Comparison of ENCODE assay signal across 8 mouse cellular contexts in genomic region chr9:101075091-101075581, GRCm38 (mm10). TPM values are rescaled to one million over a fixed set of nuclear protein-coding genes. Genes with fewer than 3 reads are reported as not detected.
DNase-seq lines count a peak whose midpoint lies in the region; ATAC-seq lines count a peak whose summit lies in the region.

No protein-coding gene starts in this region.

- ATAC-seq in liver, embryonic 16.5 days (ENCODE audit: low read depth) = no peak
- ATAC-seq in neural tube, embryonic 13.5 days (ENCODE audit: low read depth) = no peak
- ATAC-seq in activated CD4-positive, CD25-positive, alpha-beta regulatory T cell, adult 4 months = no peak

- peak overlapping the region; percentile 93 for H3K4me2 ChIP-seq in liver, embryonic 16.5 days (ENCODE audit: low read depth, low read length)
- H3K4me2 ChIP-seq in neural tube, embryonic 13.5 days = peak overlapping the region; percentile 92

- under 1% methylated on average over 25 of the region's 25 CpGs for WGBS in forebrain, embryonic 10.5 days
- WGBS in liver, embryonic 16.5 days (ENCODE audit: insufficient replicate concordance) = under 1% methylated on average over 25 of the region's 25 CpGs
- WGBS in neural tube, embryonic 13.5 days = 0% methylated on average over 25 of the region's 25 CpGs

- intact Hi-C loops in left cerebral cortex, postnatal 14 days (cut with DNase I) = loop anchor here (2.0 to 5.0 kb wide), 2 partner anchors 82 to 432 kb away; no protein-coding TSS in a partner anchor

- peaks cover 54% of the 10 kb centered on the region for H3K4me1 ChIP-seq in forebrain, embryonic 10.5 days
- H3K4me1 ChIP-seq in liver, embryonic 16.5 days (ENCODE audit: control insufficient read depth, low read depth, low read length) = peaks cover 27% of the 10 kb centered on the region
- H3K4me1 ChIP-seq in neural tube, embryonic 13.5 days (replicated peaks) = peaks cover 48% of the 10 kb centered on the region

- no peaks in the 10 kb centered on the region for H3K9me3 ChIP-seq in forebrain, embryonic 10.5 days
- H3K9me3 ChIP-seq in liver, embryonic 16.5 days (replicated peaks; ENCODE audit: control insufficient read depth, low read length) = no peaks in the 10 kb centered on the region
- H3K9me3 ChIP-seq in neural tube, embryonic 13.5 days = no peaks in the 10 kb centered on the region

- DNase-seq in urinary bladder, postnatal 14 days (ENCODE audit: low spot score) = peak; percentile 18
- DNase-seq in urinary bladder, postnatal 4 days (ENCODE audit: low spot score in 2 of 2) = no peak
- peak; percentile 53 for DNase-seq in forebrain, embryonic 10.5 days (ENCODE audit: extremely low spot score, low spot score)
- DNase-seq in induced T-regulatory cell, adult 2 months (ENCODE audit: low read depth) = peak; percentile 63
- DNase-seq in left cerebral cortex, postnatal 14 days (ENCODE audit: low spot score in 2 of 2) = no peak

- peak overlapping the region; percentile 99 for H3K27ac ChIP-seq in forebrain, embryonic 10.5 days
- peak overlapping the region; percentile 99 for H3K27ac ChIP-seq in liver, embryonic 16.5 days (ENCODE audit: low read length)
- peak overlapping the region; percentile 100 for H3K27ac ChIP-seq in neural tube, embryonic 13.5 days (replicated peaks)

- H3K36me3 ChIP-seq in forebrain, embryonic 10.5 days (replicated peaks) = peaks cover 7% of the 10 kb centered on the region
- H3K36me3 ChIP-seq in liver, embryonic 16.5 days (ENCODE audit: control insufficient read depth, insufficient read depth) = no peaks in the 10 kb centered on the region
- no peaks in the 10 kb centered on the region for H3K36me3 ChIP-seq in neural tube, embryonic 13.5 days

- no peaks in the 10 kb centered on the region for H3K27me3 ChIP-seq in forebrain, embryonic 10.5 days (ENCODE audit: poor library complexity, severe bottlenecking)
- H3K27me3 ChIP-seq in liver, embryonic 16.5 days (ENCODE audit: control insufficient read depth, insufficient read depth, low read depth, low read length) = no peaks in the 10 kb centered on the region
- H3K27me3 ChIP-seq in neural tube, embryonic 13.5 days = no peaks in the 10 kb centered on the region

- peak overlapping the region; percentile 76 for H3K4me3 ChIP-seq in forebrain, embryonic 10.5 days
- peak overlapping the region; percentile 78 for H3K4me3 ChIP-seq in liver, embryonic 16.5 days (ENCODE audit: low read depth, low read length)
- H3K4me3 ChIP-seq in neural tube, embryonic 13.5 days = peak overlapping the region; percentile 87

- H3K9ac ChIP-seq in liver, embryonic 16.5 days (ENCODE audit: low read depth, low read length) = peak overlapping the region; percentile 98
- H3K9ac ChIP-seq in neural tube, embryonic 13.5 days = peak overlapping the region; percentile 99

RNA-seq across cellular contexts. Expression of gene Msl2, which starts 1.2 kb away (rescaled TPM):
- 3.4 and 4.0 TPM in 2 replicates for polyA plus RNA-seq in forebrain, embryonic 10.5 days (2016; fragmentation: Nextera tagmentation; extraction: Ambion mirVana)
- polyA plus RNA-seq in liver, embryonic 16.5 days (2015; fragmentation: Nextera tagmentation; extraction: Ambion mirVana) = 1.6 and 1.7 TPM in 2 replicates
- polyA plus RNA-seq in neural tube, embryonic 13.5 days (2015; fragmentation: Nextera tagmentation; extraction: Ambion mirVana) = 4.8 TPM in 2 replicates
- polyA plus RNA-seq in activated CD4-positive, CD25-positive, alpha-beta regulatory T cell, adult 4 months (2017; shearing (Covaris generic)) = 10 to 100 TPM; 11.6 to 12.2 TPM
- total RNA-seq in left cerebral cortex, postnatal 14 days (2021) = 10 to 100 TPM; 54.8 to 59.7 TPM

RNA-seq across cellular contexts. Expression of gene Pccb, which starts 40.4 kb away (rescaled TPM):
- 12.3 and 14.1 TPM in 2 replicates for polyA plus RNA-seq in forebrain, embryonic 10.5 days (2016; fragmentation: Nextera tagmentation; extraction: Ambion mirVana)
- polyA plus RNA-seq in liver, embryonic 16.5 days (2015; fragmentation: Nextera tagmentation; extraction: Ambion mirVana) = 8.8 TPM in 2 replicates
- polyA plus RNA-seq in neural tube, embryonic 13.5 days (2015; fragmentation: Nextera tagmentation; extraction: Ambion mirVana) = 21.3 and 21.4 TPM in 2 replicates
- polyA plus RNA-seq in activated CD4-positive, CD25-positive, alpha-beta regulatory T cell, adult 4 months (2017; shearing (Covaris generic)) = 1 to 10 TPM; 5.6 to 7.8 TPM
- 10 to 100 TPM; 46.1 to 50.8 TPM for total RNA-seq in left cerebral cortex, postnatal 14 days (2021)

Comparison
In these comparisons a context has a peak if more than half of its experiments do, and no peak if none do; other contexts are left out.
1. DNase-seq: peak in urinary bladder, postnatal 14 days (single experiment), forebrain, embryonic 10.5 days (single experiment) and induced T-regulatory cell, adult 2 months (single experiment); none in urinary bladder, postnatal 4 days (0 of 2) and left cerebral cortex, postnatal 14 days (0 of 2).
2. Peak in every context shown above with its lines, with median percentiles within 50 percentile points of each other: H3K27ac ChIP-seq and H3K4me3 ChIP-seq.